Mouse (Mus musculus) left cerebral cortex, adult 11 months (tissue): Measurements from ENCODE around the gene Tnfsf15.

Experiments
- DNase-seq: peaks from one replicate; pipeline ENCODE4 v3.0.0; 2022; ENCODE audit warnings: low spot score

Tnfsf15 gene

GRCm38 (mm10) chr4:63684412-63685252, 60.3 kb downstream of the Tnfsf15 start:
- DNase-seq: no peak

DNA sequence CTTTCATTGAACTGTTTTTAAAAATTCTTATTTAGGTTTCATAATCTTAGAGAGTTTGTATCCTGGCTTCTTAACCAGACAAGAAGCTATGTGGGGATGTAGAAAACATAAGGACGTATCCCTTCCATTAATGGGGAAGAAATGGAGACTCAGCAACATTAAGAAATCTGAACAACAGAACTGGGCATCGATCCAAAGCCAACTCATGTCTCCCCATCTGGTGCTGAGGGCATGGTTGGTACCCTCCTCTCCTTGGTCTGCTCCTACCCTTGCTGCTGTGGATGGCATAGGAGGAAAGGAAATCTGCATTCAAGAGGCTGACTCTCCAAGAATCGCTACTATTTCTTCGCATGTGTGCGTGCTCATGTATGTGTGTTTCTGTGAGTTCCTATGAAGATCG, 61.2 kb downstream of the Tnfsf15 start:
- DNase-seq: no peak

DNA sequence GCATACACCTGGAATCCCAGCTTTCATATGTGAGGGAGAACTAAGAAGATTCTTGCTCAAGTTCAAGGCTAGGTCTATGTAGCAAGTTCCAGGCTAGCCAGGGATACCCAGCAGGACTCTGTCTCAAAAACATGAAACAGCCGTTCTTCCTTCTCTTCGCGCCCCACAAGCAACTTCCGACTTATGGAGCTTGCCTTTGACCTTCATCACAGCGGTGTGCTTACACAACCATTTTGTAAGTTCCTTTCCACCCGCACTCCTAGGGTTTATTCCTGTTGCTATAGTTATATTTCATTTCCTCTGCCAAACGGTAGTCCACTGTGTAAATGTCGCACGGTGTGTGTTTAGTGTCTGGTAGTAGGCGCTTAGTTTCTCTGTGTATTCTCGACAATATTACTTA, 61.9 kb downstream of the Tnfsf15 start:
- DNase-seq: no peak

DNA sequence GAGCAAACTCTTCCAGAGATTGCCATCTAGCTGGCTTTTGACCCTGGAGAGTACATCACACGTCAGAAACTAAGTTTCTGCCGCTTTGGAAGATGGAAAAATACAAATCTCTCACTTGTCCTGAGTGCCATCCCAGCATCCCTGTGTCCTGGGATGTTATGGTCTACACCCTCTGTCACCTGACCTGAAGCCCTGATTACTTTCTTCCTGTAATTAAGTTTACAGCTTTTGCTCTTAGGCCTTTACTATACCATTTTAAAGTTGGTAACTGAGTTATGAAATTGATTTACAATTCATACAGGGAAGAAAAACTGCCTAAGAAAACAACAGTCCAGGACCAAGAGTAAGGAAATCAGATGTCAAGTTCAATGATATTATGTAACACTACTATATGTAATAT, 62.5 kb downstream of the Tnfsf15 start:
- no peak for DNase-seq

DNA sequence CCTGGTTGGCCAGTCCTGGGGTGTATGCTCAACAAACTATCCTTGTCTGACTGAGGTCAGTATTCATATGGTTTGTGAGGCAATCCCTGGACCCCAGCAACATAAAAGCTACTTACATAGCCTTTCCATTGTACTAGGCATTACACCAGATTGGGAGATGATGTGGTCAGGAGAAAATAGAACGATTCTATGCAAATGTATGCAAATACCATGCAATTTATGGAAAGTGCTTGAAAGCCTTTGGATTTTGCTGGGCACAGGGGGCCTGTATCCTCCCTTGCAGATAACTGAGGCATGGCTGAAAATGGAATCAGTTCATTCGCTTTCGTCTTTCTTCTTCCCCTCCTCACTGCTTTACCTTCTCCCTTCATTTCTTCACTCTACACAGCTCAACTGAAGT, 63.4 kb downstream of the Tnfsf15 start:
- DNase-seq: no peak
